Mouse (Mus musculus) hindbrain, embryonic 12.5 days (tissue): Measurements from ENCODE around the gene Rfng. TPM values are rescaled to one million over a fixed set of nuclear protein-coding genes. Genes with fewer than 3 reads are reported as not detected.

Experiments used
- ATAC-seq: fragments of 200-750 bp; cut with Nextera tagmentation; 2 replicates; pipeline ENCODE4 v1.8.0; 2017; ENCODE audit warnings: moderate TSS enrichment; ENCODE audit not compliant: low FRiP score
- H3K27ac ChIP-seq: fragments of 300-500 bp; sonication (generic); 2 replicates; pipeline ENCODE4 v1.5.1; 2016; ENCODE audit warnings: mild to moderate bottlenecking
- H3K27me3 ChIP-seq: fragments of 300-500 bp; sonication (generic); 2 replicates; pipeline ENCODE4 v1.6.1; 2016; ENCODE audit warnings: mild to moderate bottlenecking
- H3K36me3 ChIP-seq: fragments of 300-500 bp; sonication (generic); 2 replicates; pipeline ENCODE4 v1.6.1; 2016; ENCODE audit warnings: mild to moderate bottlenecking
- H3K4me1 ChIP-seq: fragments of 300-500 bp; sonication (generic); 2 replicates; pipeline ENCODE4 v1.6.1; 2016
- H3K4me2 ChIP-seq: fragments of 300-500 bp; sonication (generic); replicated peaks from 2 replicates; pipeline ENCODE4 v1.6.1; 2016; ENCODE audit warnings: mild to moderate bottlenecking
- H3K4me3 ChIP-seq: fragments of 300-500 bp; sonication (generic); 2 replicates; pipeline ENCODE4 v1.5.1; 2016; ENCODE audit warnings: mild to moderate bottlenecking
- H3K9ac ChIP-seq: fragments of 300-500 bp; sonication (generic); 2 replicates; pipeline ENCODE4 v1.6.1; 2016; ENCODE audit warnings: mild to moderate bottlenecking, moderate library complexity
- H3K9me3 ChIP-seq: fragments of 300-500 bp; sonication (generic); replicated peaks from 2 replicates; pipeline ENCODE4 v1.6.1; 2016; ENCODE audit warnings: mild to moderate bottlenecking
- WGBS: fragments of 180-500 bp; shearing (Covaris S2); methylation state at CpG from one replicate; pipeline ENCODE4 v1.1.7; 2016; 5-methylcytosine and 5-hydroxymethylcytosine counted together
- polyA plus RNA-seq: library from polyadenylated mRNA; unstranded; fragments of >200 nt; fragmentation: Nextera tagmentation; extraction: Ambion mirVana; gene quantifications from 2 replicates; pipeline ENCODE4 v1.2.1, GENCODE M21; 2016

Gene Rfng
- polyA plus RNA-seq, 1 experiment from 2014 or later, result 68.5 TPM

GRCm38 (mm10) chr11:120761811-120762671, 22.0 kb downstream of the Rfng start:
- H3K4me1 ChIP-seq, result no peaks in the 10 kb centered on the region
- no peak for ATAC-seq
- 73% methylated on average over 14 of the region's 14 CpGs for WGBS
- peaks cover 17% of the 10 kb centered on the region for H3K27me3 ChIP-seq
- H3K9ac ChIP-seq, result 0 out of 2 replicates have a peak overlapping the region, but pooled peaks have one; percentile 23
- H3K27ac ChIP-seq, result no peak overlapping the region
- no peaks in the 10 kb centered on the region for H3K36me3 ChIP-seq
- H3K4me3 ChIP-seq, result no peak overlapping the region
- peaks cover 19% of the 10 kb centered on the region for H3K9me3 ChIP-seq
- H3K4me2 ChIP-seq, result no peak overlapping the region

- H3K27me3 ChIP-seq, result peaks cover 17% of the 10 kb centered on the region
- H3K36me3 ChIP-seq, result no peaks in the 10 kb centered on the region
- 91% methylated on average over 9 of the region's 9 CpGs for WGBS
- H3K4me2 ChIP-seq, result no peak overlapping the region
- ATAC-seq, result no peak
- no peak overlapping the region for H3K9ac ChIP-seq
- no peaks in the 10 kb centered on the region for H3K4me1 ChIP-seq
- no peak overlapping the region for H3K4me3 ChIP-seq
- H3K27ac ChIP-seq, result no peak overlapping the region
- H3K9me3 ChIP-seq, result peaks cover 21% of the 10 kb centered on the region
These were observed 23.8 kb downstream of the Rfng start for GRCm38 (mm10) chr11:120760236-120760635.

- Histone ChIP-seq H3K36me3 (no peaks in the 10 kb centered on the region), H3K4me1 (no peaks in the 10 kb centered on the region), H3K27ac (no peak overlapping the region), H3K4me3 (no peak overlapping the region), H3K27me3 (no peaks in the 10 kb centered on the region), H3K9ac (no peak overlapping the region), H3K9me3 (no peaks in the 10 kb centered on the region), H3K4me2 (no peak overlapping the region)
- ATAC-seq, result no peak
- WGBS, result 81% methylated on average over 4 of the region's 4 CpGs
These were observed 32.4 kb downstream of the Rfng start for GRCm38 (mm10) chr11:120751606-120752005.

- Histone ChIP-seq H3K27me3 (0 out of 2 replicates have a peak, but pooled peaks cover 3% of the 10 kb centered on the region), H3K36me3 (no peaks in the 10 kb centered on the region), H3K9ac (no peak overlapping the region), H3K4me2 (no peak overlapping the region), H3K4me1 (no peaks in the 10 kb centered on the region), H3K27ac (no peak overlapping the region), H3K9me3 (no peaks in the 10 kb centered on the region), H3K4me3 (no peak overlapping the region)
- no peak for ATAC-seq
- WGBS, result 64% methylated on average over 8 of the region's 8 CpGs
These were observed 34.6 kb downstream of the Rfng start for GRCm38 (mm10) chr11:120749430-120749829.

- H3K4me3 ChIP-seq, result no peak overlapping the region
- 84% methylated on average over 4 of the region's 4 CpGs for WGBS
- no peaks in the 10 kb centered on the region for H3K36me3 ChIP-seq
- no peak overlapping the region for H3K27ac ChIP-seq
- H3K9ac ChIP-seq, result no peak overlapping the region
- no peaks in the 10 kb centered on the region for H3K9me3 ChIP-seq
- H3K27me3 ChIP-seq, result 0 out of 2 replicates have a peak, but pooled peaks cover 3% of the 10 kb centered on the region
- no peak overlapping the region for H3K4me2 ChIP-seq
- H3K4me1 ChIP-seq, result no peaks in the 10 kb centered on the region
- ATAC-seq, result no peak
These were observed 36.0 kb downstream of the Rfng start for GRCm38 (mm10) chr11:120747974-120748373.

- Histone ChIP-seq H3K4me2 (no peak overlapping the region), H3K36me3 (no peaks in the 10 kb centered on the region), H3K4me1 (no peaks in the 10 kb centered on the region), H3K9ac (no peak overlapping the region), H3K4me3 (no peak overlapping the region), H3K27ac (no peak overlapping the region), H3K9me3 (no peaks in the 10 kb centered on the region), H3K27me3 (0 out of 2 replicates have a peak, but pooled peaks cover 3% of the 10 kb centered on the region)
- WGBS, result 81% methylated on average over 7 of the region's 7 CpGs
- ATAC-seq, result no peak
These were observed 39.8 kb downstream of the Rfng start for GRCm38 (mm10) chr11:120744121-120744701.

- 0 out of 2 replicates have a peak, but pooled peaks cover 3% of the 10 kb centered on the region for H3K27me3 ChIP-seq
- no peaks in the 10 kb centered on the region for H3K36me3 ChIP-seq
- H3K4me3 ChIP-seq, result no peak overlapping the region
- no peak overlapping the region for H3K4me2 ChIP-seq
- ATAC-seq, result no peak
- 90% methylated on average over 5 of the region's 5 CpGs for WGBS
- no peak overlapping the region for H3K9ac ChIP-seq
- no peaks in the 10 kb centered on the region for H3K4me1 ChIP-seq
- H3K9me3 ChIP-seq, result no peaks in the 10 kb centered on the region
- H3K27ac ChIP-seq, result no peak overlapping the region
These were observed 43.0 kb downstream of the Rfng start for GRCm38 (mm10) chr11:120740981-120741380.

- H3K9me3 ChIP-seq, result no peaks in the 10 kb centered on the region
- H3K27me3 ChIP-seq, result peaks cover 5% of the 10 kb centered on the region
- H3K4me2 ChIP-seq, result no peak overlapping the region
- H3K27ac ChIP-seq, result no peak overlapping the region
- H3K36me3 ChIP-seq, result no peaks in the 10 kb centered on the region
- H3K4me1 ChIP-seq, result no peaks in the 10 kb centered on the region
- no peak overlapping the region for H3K9ac ChIP-seq
- no peak for ATAC-seq
- 75% methylated on average over 6 of the region's 6 CpGs for WGBS
- no peak overlapping the region for H3K4me3 ChIP-seq
These were observed 47.6 kb downstream of the Rfng start for GRCm38 (mm10) chr11:120736424-120736823.

GRCm38 (mm10) chr11:120733521-120733920, 50.5 kb downstream of the Rfng start:
- 67% methylated on average over 6 of the region's 6 CpGs for WGBS
- H3K4me2 ChIP-seq, result no peak overlapping the region
- no peak for ATAC-seq

GRCm38 (mm10) chr11:120731858-120732680, 51.9 kb downstream of the Rfng start, which contains the start of gene Cbr2:
Gene Cbr2 (minus strand): TSS chr11:120732114.
- Histone ChIP-seq H3K9ac (no peak within 1 kb of the TSS), H3K4me1 (peaks cover 5% of the 10 kb centered on the region; the same call in 1 of the 2 replicates), H3K4me2 (no peak within 1 kb of the TSS), H3K4me3 (no peak within 1 kb of the TSS), H3K9me3 (no peaks in the 10 kb centered on the region), H3K36me3 (no peaks in the 10 kb centered on the region), H3K27me3 (peaks cover 27% of the 10 kb centered on the region), H3K27ac (no peak within 1 kb of the TSS)
- no peak for ATAC-seq
- WGBS, result 78% methylated on average over 12 of the region's 12 CpGs

More at GRCm38 (mm10) chr11:120733521-120733920, 50.5 kb downstream of the Rfng start:
- no peak overlapping the region for H3K9ac ChIP-seq
- peaks cover 22% of the 10 kb centered on the region for H3K27me3 ChIP-seq
- no peaks in the 10 kb centered on the region for H3K9me3 ChIP-seq
- no peak overlapping the region for H3K4me3 ChIP-seq
- 0 out of 2 replicates have a peak, but pooled peaks cover 5% of the 10 kb centered on the region for H3K4me1 ChIP-seq
- no peak overlapping the region for H3K27ac ChIP-seq
- H3K36me3 ChIP-seq, result no peaks in the 10 kb centered on the region

- no peaks in the 10 kb centered on the region for H3K9me3 ChIP-seq
- no peak overlapping the region for H3K9ac ChIP-seq
- WGBS, result 100% methylated on average over 1 of the region's 1 CpGs
- H3K27ac ChIP-seq, result no peak overlapping the region
- no peak for ATAC-seq
- H3K4me1 ChIP-seq, result peaks cover 11% of the 10 kb centered on the region
- no peaks in the 10 kb centered on the region for H3K36me3 ChIP-seq
- no peak overlapping the region for H3K4me3 ChIP-seq
- H3K27me3 ChIP-seq, result peaks cover 27% of the 10 kb centered on the region
- H3K4me2 ChIP-seq, result no peak overlapping the region
These were observed 52.6 kb downstream of the Rfng start for GRCm38 (mm10) chr11:120731395-120731794.
